In the genomic region with DNA sequence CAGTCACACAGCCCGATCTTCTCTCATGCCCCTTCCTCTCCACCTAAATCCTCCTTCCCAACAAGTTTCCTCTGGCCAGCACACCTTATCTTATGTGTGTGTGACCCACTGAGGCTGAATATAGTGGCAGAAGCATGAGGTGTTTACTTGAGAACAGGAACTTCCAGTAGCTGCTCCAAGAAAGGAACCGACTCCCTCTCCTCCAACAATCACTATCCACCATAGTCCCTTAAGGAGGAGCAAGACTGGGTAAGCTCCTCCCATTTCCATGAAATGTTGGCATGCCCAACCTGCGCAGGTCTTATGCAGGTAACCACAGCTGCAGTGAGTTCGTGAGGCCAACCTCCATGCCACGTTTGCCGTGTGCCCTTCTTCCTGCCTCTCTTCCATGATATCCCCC, we compare ENCODE assay signal across 28 mouse cellular contexts. TPM values are rescaled to one million over a fixed set of nuclear protein-coding genes. Genes with fewer than 3 reads are reported as not detected.
"Had no signal": no experiment of that assay in that cellular context is flagged by ENCODE, and none has a peak within 500 bp of the region (broad histone marks: within the 10 kb centered on the region; RNA-seq: fewer than 3 reads in every experiment).

No protein-coding gene starts in this region.

- H3K27me3 ChIP-seq: embryonic facial prominence, embryonic 12.5 days; embryonic facial prominence, embryonic 13.5 days; embryonic facial prominence, embryonic 15.5 days; forebrain, embryonic 12.5 days; forebrain, embryonic 13.5 days; forebrain, embryonic 15.5 days had no signal

- H3K27ac ChIP-seq: embryonic facial prominence, embryonic 10.5 days; embryonic facial prominence, embryonic 12.5 days; embryonic facial prominence, embryonic 13.5 days; embryonic facial prominence, embryonic 15.5 days; forebrain, embryonic 10.5 days; forebrain, embryonic 12.5 days; forebrain, embryonic 13.5 days; forebrain, embryonic 15.5 days; gastrocnemius, adult 2 months; heart, adult 2 months had no signal

- H3K4me2 ChIP-seq: embryonic facial prominence, embryonic 12.5 days; embryonic facial prominence, embryonic 13.5 days; embryonic facial prominence, embryonic 15.5 days; forebrain, embryonic 12.5 days; forebrain, embryonic 13.5 days; forebrain, embryonic 15.5 days had no signal

- H3K4me1 ChIP-seq: embryonic facial prominence, embryonic 10.5 days; embryonic facial prominence, embryonic 12.5 days; embryonic facial prominence, embryonic 13.5 days; embryonic facial prominence, embryonic 15.5 days; forebrain, embryonic 10.5 days; forebrain, embryonic 12.5 days; forebrain, embryonic 13.5 days; forebrain, embryonic 15.5 days had no signal

- DNase-seq: cerebellum, adult 8-10 months; cerebellum, adult 9-10 months; cerebellum, adult 9-11 months; cerebellum, postnatal 10 days; cerebellum, postnatal 14 days; cerebellum, postnatal 25 days; cerebellum, postnatal 36 days; embryo, embryonic 11 days; forebrain, postnatal 0 days; gastrocnemius, adult 2 months; gastrocnemius, postnatal 10 days; gastrocnemius, postnatal 14 days; gastrocnemius, postnatal 25 days; gastrocnemius, postnatal 36 days; heart, adult 11 months; heart, adult 18-20 months; heart, adult 2 months had no signal

- ATAC-seq: forebrain, embryonic 13.5 days; forebrain, embryonic 14.5 days; forebrain, embryonic 15.5 days; forebrain, embryonic 16.5 days; forebrain, postnatal 0 days had no signal

- H3K9ac ChIP-seq: embryonic facial prominence, embryonic 12.5 days; embryonic facial prominence, embryonic 13.5 days; embryonic facial prominence, embryonic 15.5 days; forebrain, embryonic 12.5 days; forebrain, embryonic 13.5 days; forebrain, embryonic 15.5 days; forebrain, postnatal 0 days had no signal

- H3K9me3 ChIP-seq: embryonic facial prominence, embryonic 10.5 days; embryonic facial prominence, embryonic 12.5 days; embryonic facial prominence, embryonic 13.5 days; embryonic facial prominence, embryonic 15.5 days; forebrain, embryonic 10.5 days; forebrain, embryonic 12.5 days; forebrain, embryonic 13.5 days; forebrain, embryonic 15.5 days had no signal

- H3K36me3 ChIP-seq: embryonic facial prominence, embryonic 10.5 days; embryonic facial prominence, embryonic 12.5 days; embryonic facial prominence, embryonic 13.5 days; embryonic facial prominence, embryonic 15.5 days; forebrain, embryonic 10.5 days; forebrain, embryonic 12.5 days; forebrain, embryonic 15.5 days had no signal

- H3K4me3 ChIP-seq: embryonic facial prominence, embryonic 10.5 days; embryonic facial prominence, embryonic 12.5 days; embryonic facial prominence, embryonic 13.5 days; embryonic facial prominence, embryonic 15.5 days; erythroblast, embryonic 14.5 days; forebrain, embryonic 10.5 days; forebrain, embryonic 12.5 days; forebrain, embryonic 13.5 days; forebrain, embryonic 15.5 days; gastrocnemius, adult 2 months; heart, adult 2 months had no signal

RNA-seq across cellular contexts. Expression of gene Slc16a12, which starts 23.7 kb away (rescaled TPM):
- polyA plus RNA-seq: erythroblast, embryonic 14.5 days had no signal
